Mouse (Mus musculus): ENCODE data around the gene Cebpa.

GRCm38 (mm10) chr7:35167925-35168324, 48.8 kb downstream of the Cebpa start:
- no peak for TF ChIP-seq CTCF (IDR thresholded peaks at IDR 0.05; ENCODE audit: control insufficient read depth, insufficient read depth, low read length)
- TF ChIP-seq POLR2A (IDR thresholded peaks at IDR 0.05; ENCODE audit: borderline replicate concordance, control insufficient read depth, low read depth, low read length) = no peak

Measured in bone marrow, adult 2 months (tissue).